Mouse (Mus musculus) thymus, postnatal 0 days (tissue): ENCODE data around the gene St6galnac6. TPM values are rescaled to one million over a fixed set of nuclear protein-coding genes. Genes with fewer than 3 reads are reported as not detected.

Source experiments
- DNase-seq: peaks from one replicate; pipeline ENCODE4 v3.0.0-alpha.2; 2015; ENCODE audit warnings: low spot score
- polyA plus RNA-seq: library from polyadenylated mRNA; unstranded; fragments of >200 nt; fragmentation: Nextera tagmentation; extraction: Ambion mirVana; gene quantifications from 2 replicates; pipeline ENCODE4 v1.2.1, GENCODE M21; 2015

St6galnac6 gene
- polyA plus RNA-seq, result 5.5 and 5.7 TPM in 2 replicates

GRCm38 (mm10) chr2:32599409-32599808 is at the start of gene St6galnac6:
St6galnac6 (plus strand) TSS chr2:32599709.
- no peak for DNase-seq

DNA sequence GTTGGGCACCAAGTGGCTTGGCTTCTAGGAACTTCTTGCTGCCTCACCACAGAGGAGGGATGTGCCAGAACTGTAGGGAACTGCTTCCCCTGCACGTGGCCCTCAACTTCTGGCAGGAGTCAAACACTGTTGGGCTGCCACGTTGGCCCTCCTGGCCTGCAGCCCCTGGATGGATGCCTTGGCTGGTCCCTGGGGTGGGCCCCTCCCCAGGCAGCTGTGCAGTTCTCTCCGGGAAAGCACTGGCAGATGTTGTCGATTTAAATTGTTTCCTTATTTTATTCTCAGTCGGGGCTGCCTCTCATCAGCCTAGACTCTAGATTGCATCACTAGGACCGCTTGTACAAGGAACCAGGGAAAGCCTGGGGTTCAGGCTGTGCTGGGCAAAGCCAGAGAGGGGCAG is 49.7 kb upstream of the St6galnac6 start:
- DNase-seq, result no peak

GRCm38 (mm10) chr2:32551236-32551635 is 48.3 kb upstream of the St6galnac6 start:
- no peak for DNase-seq

- peak; percentile 48 for DNase-seq
These were observed 45.8 kb upstream of the St6galnac6 start for GRCm38 (mm10) chr2:32553592-32554148.

- DNase-seq, result no peak
These were observed 44.0 kb upstream of the St6galnac6 start for GRCm38 (mm10) chr2:32555484-32555883.

- DNase-seq, result peak; percentile 55
These were observed 43.5 kb upstream of the St6galnac6 start for GRCm38 (mm10) chr2:32556019-32556418.

GRCm38 (mm10) chr2:32559570-32559969 is 39.9 kb upstream of the St6galnac6 start:
- DNase-seq, result no peak

GRCm38 (mm10) chr2:32566536-32567063 is 32.9 kb upstream of the St6galnac6 start:
- DNase-seq, result peak; percentile 78

DNA sequence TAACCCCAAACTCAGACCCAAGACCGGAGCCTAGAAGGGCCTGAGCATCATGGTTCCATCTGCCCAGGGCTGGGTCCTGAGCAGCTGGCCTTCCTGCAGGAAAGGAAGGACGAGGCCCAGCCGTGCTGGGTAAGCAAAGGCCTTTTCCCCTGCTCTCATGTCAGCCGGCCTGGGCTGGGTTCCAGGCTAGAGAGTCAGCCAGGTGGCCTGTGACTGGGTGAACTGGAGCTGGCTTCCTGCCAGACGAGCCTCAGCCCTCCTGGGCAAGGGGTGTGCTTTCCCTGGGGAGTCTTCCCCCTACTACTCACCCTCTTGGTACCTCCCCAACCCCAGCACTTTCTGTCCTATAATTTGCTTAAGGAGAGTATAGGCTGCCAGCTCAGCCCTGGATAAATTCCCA is 31.4 kb upstream of the St6galnac6 start:
- no peak for DNase-seq

GRCm38 (mm10) chr2:32568941-32569340 is 30.6 kb upstream of the St6galnac6 start:
- DNase-seq, result no peak

GRCm38 (mm10) chr2:32570698-32571494 is 28.6 kb upstream of the St6galnac6 start, which contains the start of gene Dpm2:
Dpm2 (plus strand) TSS chr2:32570858.
- DNase-seq, result peak; percentile 92

- DNase-seq, result no peak
These were observed 27.3 kb upstream of the St6galnac6 start for GRCm38 (mm10) chr2:32572196-32572595.

GRCm38 (mm10) chr2:32574497-32574896 is 25.0 kb upstream of the St6galnac6 start, which contains the start of gene Pip5kl1:
Pip5kl1 (plus strand) TSS chr2:32574797.
- no peak for DNase-seq

DNA sequence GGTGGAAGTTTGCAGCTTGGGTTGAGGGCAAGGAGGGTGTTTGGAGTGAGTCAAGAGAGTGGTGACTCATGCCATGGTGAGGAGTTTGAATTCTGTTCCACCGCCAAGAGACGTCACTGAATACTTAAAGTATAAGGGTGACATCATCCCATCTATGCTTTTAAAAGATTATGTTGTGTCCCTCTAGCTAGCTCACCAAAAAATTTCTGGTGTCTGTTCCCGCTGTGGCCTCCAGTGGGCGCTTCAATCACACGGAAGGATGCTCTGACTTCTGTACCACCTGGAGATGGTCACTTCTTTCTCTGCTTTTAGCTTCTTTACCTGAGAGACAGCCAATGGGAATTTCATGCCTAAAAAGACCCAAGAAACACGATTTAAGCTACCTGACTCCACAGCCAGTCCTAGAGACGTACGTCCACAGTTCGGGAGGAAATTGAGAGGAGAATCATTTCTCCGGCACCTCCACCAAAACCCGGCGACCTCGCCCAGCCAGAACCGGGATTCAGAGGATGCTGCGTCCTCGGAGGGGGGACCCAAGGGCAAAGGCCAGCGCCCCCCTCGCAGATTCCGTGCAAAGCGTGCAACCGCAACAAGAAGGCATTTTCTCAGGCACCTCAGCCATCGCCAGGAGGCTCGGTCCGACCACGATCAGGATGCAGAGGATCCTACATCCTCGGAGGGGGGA is 24.5 kb upstream of the St6galnac6 start:
- peak; percentile 73 for DNase-seq

DNA sequence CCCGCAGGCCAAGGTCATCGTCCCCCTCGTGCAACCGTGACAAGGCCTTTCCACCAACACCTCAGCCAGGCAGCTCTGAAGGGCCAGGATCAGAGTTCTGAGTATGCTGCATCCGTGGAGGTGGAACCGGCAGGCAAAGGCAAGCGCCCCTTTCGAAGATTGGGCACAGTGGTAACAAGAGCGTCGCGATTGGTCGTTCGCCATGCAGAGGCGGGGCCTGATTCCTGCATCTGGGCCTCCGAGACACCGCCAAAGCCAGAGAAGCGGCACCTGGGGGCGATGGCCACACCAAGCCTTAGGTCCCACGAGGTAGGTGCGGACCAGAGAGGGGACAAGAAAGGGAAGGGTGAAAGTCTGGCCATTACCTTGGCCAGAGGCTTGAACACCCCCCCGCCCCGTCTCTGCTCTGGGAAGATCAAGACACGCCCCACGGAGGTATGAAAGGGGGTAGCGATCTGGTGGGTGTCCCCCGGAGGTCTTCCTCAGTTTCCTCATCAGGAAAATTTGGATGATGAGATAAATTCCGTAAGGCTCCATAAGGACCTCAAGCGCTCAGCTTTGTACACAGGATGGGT is 23.8 kb upstream of the St6galnac6 start, which contains the start of gene 9430097D07Rik:
Gene 9430097D07Rik, minus strand, starts transcription at position 99 of the 575 bp plus-strand sequence.
- peak; percentile 76 for DNase-seq

DNA sequence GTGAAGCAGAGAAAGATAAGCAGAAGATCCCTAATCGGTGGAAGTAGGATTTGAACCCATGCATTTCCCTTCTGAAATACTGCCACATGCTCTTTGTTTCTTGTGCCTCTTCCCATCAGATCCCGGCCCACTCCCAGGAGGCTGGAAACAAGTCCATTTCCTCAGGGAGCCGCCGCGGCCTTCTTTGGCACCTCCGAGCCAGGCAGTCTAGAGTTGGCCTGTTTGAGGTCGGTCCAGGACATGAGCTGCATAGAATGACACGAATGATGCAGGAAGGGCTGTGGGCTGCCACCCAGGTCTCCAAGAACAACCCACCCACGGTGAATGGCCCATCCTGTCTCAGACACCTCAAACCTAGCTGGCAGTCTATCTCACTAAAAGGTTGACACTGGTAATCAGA is 23.0 kb upstream of the St6galnac6 start:
- DNase-seq, result no peak

GRCm38 (mm10) chr2:32578146-32579046 is 21.1 kb upstream of the St6galnac6 start:
- DNase-seq, result no peak

GRCm38 (mm10) chr2:32581450-32582095 is 17.9 kb upstream of the St6galnac6 start:
- DNase-seq, result no peak
